Mouse (Mus musculus): Measurements from ENCODE around the gene Ccz1.

DNA sequence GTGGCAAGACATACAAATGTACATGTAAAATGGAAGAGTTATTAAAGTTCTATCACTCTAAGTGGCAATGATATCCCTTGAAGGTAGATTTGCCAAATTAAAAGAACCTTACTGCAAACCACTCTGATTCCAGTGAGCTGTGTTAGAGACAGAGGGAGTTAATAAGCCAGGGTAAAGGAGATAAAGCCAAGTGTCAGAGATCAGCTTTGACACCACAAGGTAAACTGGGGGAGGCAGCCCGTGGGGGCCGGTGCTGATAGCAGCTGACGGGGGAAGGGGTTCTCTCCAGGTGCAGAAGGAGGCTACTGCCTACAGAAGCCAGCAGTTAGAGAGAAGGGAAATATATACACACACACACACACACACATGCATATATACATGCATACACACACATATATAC, 42.0 kb downstream of the Ccz1 start:
- TF ChIP-seq CTCF (IDR thresholded peaks at IDR 0.05; ENCODE audit: low read depth) = no peak
- TF ChIP-seq EP300 (IDR thresholded peaks at IDR 0.05; ENCODE audit: low read depth) = no peak

All from liver, postnatal 0 days (tissue).